Mouse (Mus musculus) heart, adult 2 months (tissue): ENCODE data around the gene Dusp16. TPM values are rescaled to one million over a fixed set of nuclear protein-coding genes. Genes with fewer than 3 reads are reported as not detected.

Experiments
- DNase-seq, 2 experiments: peaks; one replicate each; pipeline ENCODE4 v3.0.0; 2021
- H3K27ac ChIP-seq: fragments of 200-600 bp; 2 replicates; pipeline ENCODE4 v1.8.1; 2022
- H3K27me3 ChIP-seq: fragments of 200-500 bp; 2 replicates; pipeline ENCODE4 v1.6.1; 2012; ENCODE audit warnings: mild to moderate bottlenecking, low read length, inconsistent platforms, mixed read lengths; ENCODE audit not compliant: control insufficient read depth, insufficient read depth
- H3K36me3 ChIP-seq: fragments of 200-500 bp; 2 replicates; pipeline ENCODE4 v1.6.1; 2012; ENCODE audit warnings: low read length, inconsistent platforms; ENCODE audit not compliant: control insufficient read depth, insufficient read depth
- H3K4me1 ChIP-seq: fragments of 200-500 bp; 2 replicates; pipeline ENCODE4 v1.6.1; 2011; ENCODE audit warnings: low read length; ENCODE audit not compliant: control insufficient read depth, insufficient read depth
- H3K4me3 ChIP-seq: fragments of 200-600 bp; 2 replicates; pipeline ENCODE4 v1.8.1; 2022
- H3K79me2 ChIP-seq: fragments of 200-500 bp; replicated peaks from 2 replicates; pipeline ENCODE4 v1.6.1; 2012; ENCODE audit warnings: mild to moderate bottlenecking, inconsistent platforms, low read length, moderate library complexity, mixed read lengths; ENCODE audit not compliant: control insufficient read depth, insufficient read depth
- H3K9ac ChIP-seq: fragments of 200-500 bp; 2 replicates; pipeline ENCODE4 v1.6.1; 2012; ENCODE audit warnings: low read depth, mild to moderate bottlenecking, control low read depth, inconsistent platforms, low read length, mixed read lengths
- CTCF ChIP-seq: fragments of 200-600 bp; IDR thresholded peaks from 2 replicates; pipeline ENCODE4 v1.8.1; 2022; ENCODE audit warnings: antibody characterized with exemption, mild to moderate bottlenecking, moderate library complexity
- EP300 ChIP-seq: fragments of 200-500 bp; IDR thresholded peaks from 2 replicates; pipeline ENCODE4 v1.6.1; 2011; ENCODE audit warnings: low read depth, low read length, control low read depth; ENCODE audit not compliant: insufficient read depth
- POLR2A ChIP-seq: fragments of 200-500 bp; IDR thresholded peaks from 2 replicates; pipeline ENCODE4 v1.6.1; 2011; ENCODE audit warnings: mild to moderate bottlenecking, low read depth, low read length, control low read depth; ENCODE audit not compliant: insufficient read depth
- WGBS: fragments of 180-500 bp; shearing (Covaris S2); methylation state at CpG from one replicate; pipeline ENCODE4 v1.1.7; 2018; 5-methylcytosine and 5-hydroxymethylcytosine counted together
- intact Hi-C: fragments of 180-260 bp; cut with DNase I; formaldehyde crosslinking; loops from one replicate; pipeline ENCODE4 v1.15.1; 2025
- long read RNA-seq: library from polyadenylated mRNA; stranded (forward); transcript quantifications from one replicate; pipeline ENCODE4 v2.0.0, GENCODE M21; 2021
- polyA plus RNA-seq: library from polyadenylated mRNA; depleted of rRNA; stranded (reverse); fragments of >200 nt; gene quantifications from 2 replicates; pipeline ENCODE4 v1.2.3, GENCODE M21; 2012; rRNA removed
- total RNA-seq, 2 experiments: library from RNA; stranded (reverse); gene quantifications; 2 replicates each; pipeline ENCODE4 v1.2.3; 2021

Dusp16 gene
- 10 to 100 TPM; 20.9 to 23.8 TPM for total RNA-seq
- polyA plus RNA-seq, result 8.2 and 18.7 TPM in 2 replicates
- long read RNA-seq, full-length matches to known transcripts, result 5 of 11 reads
- long read RNA-seq, partial matches to known transcripts, result 2 of 11 reads
- long read RNA-seq, other reads (novel, unspliced or antisense), result 4 of 11 reads

DNA sequence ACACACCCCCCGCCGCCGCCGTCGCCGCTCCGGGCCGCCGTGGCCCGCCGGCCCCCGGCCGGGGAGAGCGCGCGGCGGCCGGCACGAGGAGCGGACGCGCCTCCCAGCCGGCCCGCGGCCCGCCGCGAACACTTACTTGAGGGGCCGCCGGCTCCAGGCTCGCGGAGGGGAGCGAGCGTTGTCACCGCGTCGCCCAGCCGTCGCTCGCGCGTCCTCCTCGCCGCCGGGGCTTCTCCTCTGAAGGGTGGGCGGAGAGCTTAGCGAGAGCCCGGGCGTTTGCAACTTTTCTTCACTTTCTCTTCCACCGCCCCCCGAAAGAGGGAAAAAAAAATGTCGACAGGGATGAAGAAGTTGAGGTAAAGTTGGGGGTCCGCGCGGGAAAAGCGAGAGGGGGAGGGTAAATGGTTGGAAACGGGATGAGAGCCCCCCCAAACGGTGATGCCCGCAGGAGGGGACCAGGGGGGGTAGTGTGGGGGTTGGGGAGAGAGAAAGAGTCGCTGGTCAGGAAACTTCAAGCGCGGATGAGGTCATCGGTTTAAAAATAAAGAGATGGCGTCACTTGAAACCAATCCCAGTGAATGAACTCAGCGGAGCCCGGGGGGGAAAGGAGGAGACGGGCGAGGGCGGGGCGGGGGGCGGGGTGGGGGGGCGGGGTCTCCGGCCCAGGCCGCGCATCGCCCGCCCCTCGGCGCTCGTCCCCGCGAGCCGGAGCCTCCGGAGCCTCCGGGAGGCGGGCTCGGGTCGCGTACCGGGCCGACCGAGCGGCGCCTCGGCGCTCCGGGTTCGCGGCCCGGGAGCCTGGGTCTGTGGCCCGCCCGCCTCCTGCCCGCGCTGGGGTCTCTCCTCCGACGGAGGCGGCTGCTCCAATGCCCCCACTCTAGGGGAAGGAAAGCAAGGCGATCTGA lies at the start of gene Dusp16:
Gene Dusp16 (minus strand): TSS at position 485 of the 905 bp plus-strand sequence.
- peak; percentile 89 to 93 for DNase-seq
- Histone ChIP-seq H3K4me3 (peak within 1 kb of the TSS; percentile 83), H3K79me2 (peaks cover 2% of the 10 kb centered on the region), H3K27ac (peak within 1 kb of the TSS; percentile 100), H3K36me3 (peaks cover 7% of the 10 kb centered on the region), H3K4me1 (peaks cover 5% of the 10 kb centered on the region), H3K9ac (peak within 1 kb of the TSS; percentile 100), H3K27me3 (no peaks in the 10 kb centered on the region)
- TF ChIP-seq CTCF (no peak), EP300 (no peak), POLR2A (0 out of 2 replicates have a peak, but pooled peaks have one; percentile 32)
- 2% methylated on average over 106 of the region's 108 CpGs for WGBS
- intact Hi-C loops, result loop anchor here (1.0 to 5.0 kb wide), 4 partner anchors 37 to 225 kb away; partner anchors contain the start of genes Cdkn1b and Lrp6

DNA sequence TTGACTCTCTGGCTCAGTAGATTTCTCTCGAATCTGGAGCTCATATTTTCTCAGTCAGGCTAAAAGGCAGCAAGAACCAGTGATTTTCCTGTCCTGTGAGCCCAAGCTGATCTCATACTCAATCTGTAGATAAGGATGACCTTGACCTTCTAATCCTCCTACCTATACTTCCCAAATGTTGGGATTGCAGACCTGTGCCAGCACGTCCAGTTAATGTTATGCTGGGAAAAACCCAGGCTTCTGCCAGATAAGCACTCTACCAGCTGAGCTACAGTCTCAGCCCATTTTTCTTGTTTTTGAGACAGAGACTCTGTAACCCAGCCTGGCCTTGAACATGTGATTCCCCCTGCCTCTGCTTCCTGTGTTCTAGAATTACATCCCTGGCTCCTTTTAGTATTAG lies 47.9 kb upstream of the Dusp16 start:
- no peak for TF ChIP-seq CTCF
- no peak for TF ChIP-seq EP300
- no peak for TF ChIP-seq POLR2A
- WGBS, result 51% methylated on average over 2 of the region's 2 CpGs
- no peak overlapping the region; the same call in 1 of the 2 replicates for H3K9ac ChIP-seq
- no peak overlapping the region for H3K4me3 ChIP-seq
- intact Hi-C loops, result no loop called here
- H3K4me1 ChIP-seq, result no peaks in the 10 kb centered on the region
- H3K79me2 ChIP-seq, result peaks cover 6% of the 10 kb centered on the region; the same call in 1 of the 2 replicates
- DNase-seq, result no peak
- no peaks in the 10 kb centered on the region for H3K36me3 ChIP-seq
- H3K27ac ChIP-seq, result no peak overlapping the region
- no peaks in the 10 kb centered on the region for H3K27me3 ChIP-seq

DNA sequence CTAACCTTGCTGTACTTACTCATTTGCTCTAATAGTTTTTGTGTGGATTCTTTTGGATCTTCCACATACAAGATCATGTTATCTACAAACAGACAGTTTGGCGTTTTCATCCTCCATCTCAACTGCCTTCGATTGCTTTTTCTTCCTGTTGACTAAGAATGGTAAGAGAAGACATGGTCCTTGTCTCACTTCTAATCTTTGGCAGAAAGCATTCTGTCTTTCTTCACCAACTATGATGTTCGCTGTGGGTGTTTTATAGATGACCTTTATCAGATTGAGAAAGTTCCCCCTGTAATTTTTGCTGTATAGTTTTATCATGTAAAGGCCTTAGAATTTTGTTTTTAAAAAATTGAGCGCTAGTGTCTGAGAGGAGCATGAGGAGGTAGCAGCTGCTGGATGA lies 45.7 kb upstream of the Dusp16 start:
- TF ChIP-seq POLR2A (no peak), EP300 (no peak), CTCF (no peak)
- 81% methylated on average over 4 of the region's 4 CpGs for WGBS

DNA sequence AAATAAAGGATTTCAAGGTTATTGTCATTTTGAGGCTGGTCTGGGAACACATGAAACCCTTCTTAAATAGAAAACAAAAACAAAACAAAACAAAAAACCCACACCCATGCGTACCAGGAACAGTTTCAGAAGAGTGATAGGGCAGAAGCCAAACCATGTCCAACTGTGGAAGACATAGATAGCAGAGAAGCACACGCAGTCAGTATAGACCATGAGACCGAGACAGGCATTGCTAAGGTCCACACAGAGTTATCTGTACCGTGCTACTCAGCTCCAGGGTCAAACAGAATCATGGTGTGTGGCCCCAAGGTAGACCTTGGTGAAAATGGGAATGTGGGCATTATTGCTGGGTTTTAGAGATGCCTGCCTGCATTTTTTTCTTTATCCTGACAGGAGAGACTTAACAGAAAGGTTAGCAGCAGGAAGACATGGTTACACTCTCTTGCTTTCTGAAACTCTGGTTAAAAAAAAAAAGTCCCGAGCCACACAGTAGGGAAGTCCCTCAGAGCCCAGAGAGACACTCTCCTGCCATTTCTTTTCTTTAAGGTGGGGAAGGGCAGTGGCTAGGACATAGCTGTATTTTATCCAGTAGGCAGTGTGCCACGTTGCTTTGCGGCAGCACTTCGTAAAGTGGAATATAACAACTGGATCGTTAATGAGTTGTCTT lies 42.3 kb upstream of the Dusp16 start:
- Histone ChIP-seq H3K27me3 (no peaks in the 10 kb centered on the region), H3K79me2 (0 out of 2 replicates have a peak, but pooled peaks cover 4% of the 10 kb centered on the region), H3K4me1 (peaks cover 3% of the 10 kb centered on the region; the same call in 1 of the 2 replicates), H3K9ac (no peak overlapping the region), H3K36me3 (0 out of 2 replicates have a peak, but pooled peaks cover 3% of the 10 kb centered on the region), H3K4me3 (no peak overlapping the region), H3K27ac (no peak overlapping the region)
- intact Hi-C loops, result loop anchor here (1.0 to 5.0 kb wide), 3 partner anchors 62 to 267 kb away; partner anchors contain the start of gene Lrp6
- TF ChIP-seq EP300 (no peak), CTCF (no peak), POLR2A (no peak)
- 75% methylated on average over 9 of the region's 9 CpGs for WGBS
- DNase-seq, result no peak

More for the DNA sequence above, 45.7 kb upstream of the Dusp16 start:
- no peaks in the 10 kb centered on the region for H3K27me3 ChIP-seq
- H3K36me3 ChIP-seq, result no peaks in the 10 kb centered on the region
- no peak overlapping the region for H3K9ac ChIP-seq
- DNase-seq, result no peak
- no peaks in the 10 kb centered on the region for H3K4me1 ChIP-seq
- no peak overlapping the region for H3K4me3 ChIP-seq
- intact Hi-C loops, result no loop called here
- no peak overlapping the region for H3K27ac ChIP-seq
- H3K79me2 ChIP-seq, result peaks cover 6% of the 10 kb centered on the region; the same call in 1 of the 2 replicates

DNA sequence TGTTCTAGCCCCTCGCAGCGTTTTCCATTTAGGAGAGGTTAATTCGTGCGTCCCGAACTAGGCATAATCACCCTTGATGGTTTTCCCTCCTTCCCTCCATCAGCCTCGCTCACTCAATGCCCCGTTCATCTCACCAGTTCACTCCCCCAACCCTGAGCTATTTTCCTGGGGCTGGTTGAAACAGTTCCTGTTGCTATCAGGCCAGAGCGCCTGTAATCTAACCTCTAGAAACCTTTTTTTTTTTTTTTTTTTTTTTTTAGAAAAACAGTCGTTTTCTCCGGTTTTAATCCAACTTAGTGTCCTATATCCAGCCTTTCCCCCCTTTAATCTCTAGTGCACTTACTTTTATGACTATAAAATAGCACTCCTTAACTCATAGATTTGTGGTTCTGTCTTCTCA lies 38.4 kb upstream of the Dusp16 start:
- Histone ChIP-seq H3K27me3 (no peaks in the 10 kb centered on the region), H3K27ac (peak overlapping the region; percentile 94), H3K4me3 (peak overlapping the region; percentile 70), H3K79me2 (no peaks in the 10 kb centered on the region), H3K36me3 (peaks cover 3% of the 10 kb centered on the region; the same call in 1 of the 2 replicates), H3K9ac (peak overlapping the region; percentile 84), H3K4me1 (peaks cover 3% of the 10 kb centered on the region)
- intact Hi-C loops, result loop anchor here (2.0 to 5.0 kb wide), 3 partner anchors 68 to 263 kb away; partner anchors contain the start of genes Gpr19 and Lrp6
- DNase-seq, result no peak
- 1% methylated on average over 10 of the region's 10 CpGs for WGBS
- TF ChIP-seq EP300 (no peak), POLR2A (no peak), CTCF (no peak)
